Mouse (Mus musculus): ENCODE data around the gene Pask. TPM values are rescaled to one million over a fixed set of nuclear protein-coding genes. Genes with fewer than 3 reads are reported as not detected.

The Pask gene
- polyA plus RNA-seq, 1 experiment from 2014 or later, result 10.2 TPM

DNA sequence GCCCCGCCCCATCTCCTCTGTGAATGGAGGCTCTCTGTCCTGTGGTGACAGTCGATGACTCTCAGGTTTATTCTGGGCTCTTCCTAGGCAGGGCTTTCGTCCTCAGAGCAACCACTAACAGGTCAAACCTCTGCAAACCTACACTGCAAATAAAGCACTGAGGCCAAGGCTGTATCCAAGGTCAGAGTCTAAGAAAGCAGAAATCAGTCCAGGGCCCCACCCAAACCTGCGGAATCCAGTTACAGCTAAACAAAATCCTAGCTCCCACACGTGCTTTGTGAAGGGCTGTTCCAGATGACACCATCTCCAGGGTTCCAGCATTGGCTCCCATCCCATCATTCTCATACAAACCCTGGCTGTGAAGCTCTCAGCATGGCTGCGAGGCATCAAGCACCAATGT, 67.7 kb downstream of the Pask start:
- no peak for ATAC-seq (replicated peaks)
- no peak overlapping the region for H3K4me2 ChIP-seq (replicated peaks)
- no peaks in the 10 kb centered on the region for H3K27me3 ChIP-seq
- H3K4me3 ChIP-seq, result no peak overlapping the region
- 81% methylated on average over 6 of the region's 6 CpGs for WGBS
- peaks cover 4% of the 10 kb centered on the region; the same call in 1 of the 2 replicates for H3K4me1 ChIP-seq
- H3K9me3 ChIP-seq, result no peaks in the 10 kb centered on the region
- H3K36me3 ChIP-seq, result no peaks in the 10 kb centered on the region
- H3K27ac ChIP-seq (replicated peaks), result no peak overlapping the region
- no peak overlapping the region for H3K9ac ChIP-seq (replicated peaks)

GRCm38 (mm10) chr1:93272409-93272821, 70.9 kb downstream of the Pask start:
- Histone ChIP-seq H3K36me3 (no peaks in the 10 kb centered on the region), H3K4me3 (peak overlapping the region; percentile 26), H3K4me1 (peaks cover 4% of the 10 kb centered on the region; the same call in 1 of the 2 replicates), H3K27me3 (no peaks in the 10 kb centered on the region), H3K9ac (replicated peaks) (peak overlapping the region; percentile 35; the same call in 1 of the 2 replicates), H3K27ac (replicated peaks) (no peak overlapping the region), H3K4me2 (replicated peaks) (peak overlapping the region; percentile 45), H3K9me3 (no peaks in the 10 kb centered on the region)
- ATAC-seq (replicated peaks), result peak; percentile 61; the same call in 1 of the 2 replicates
- 4% methylated on average over 16 of the region's 16 CpGs for WGBS

- Histone ChIP-seq H3K4me3 (no peak overlapping the region), H3K27ac (replicated peaks) (no peak overlapping the region), H3K4me2 (replicated peaks) (no peak overlapping the region), H3K36me3 (no peaks in the 10 kb centered on the region), H3K27me3 (no peaks in the 10 kb centered on the region), H3K4me1 (peaks cover 4% of the 10 kb centered on the region; the same call in 1 of the 2 replicates), H3K9ac (replicated peaks) (no peak overlapping the region), H3K9me3 (no peaks in the 10 kb centered on the region)
- no peak for ATAC-seq (replicated peaks)
- WGBS, result 64% methylated on average over 6 of the region's 6 CpGs
These were observed 71.5 kb downstream of the Pask start for GRCm38 (mm10) chr1:93271751-93272150.

DNA sequence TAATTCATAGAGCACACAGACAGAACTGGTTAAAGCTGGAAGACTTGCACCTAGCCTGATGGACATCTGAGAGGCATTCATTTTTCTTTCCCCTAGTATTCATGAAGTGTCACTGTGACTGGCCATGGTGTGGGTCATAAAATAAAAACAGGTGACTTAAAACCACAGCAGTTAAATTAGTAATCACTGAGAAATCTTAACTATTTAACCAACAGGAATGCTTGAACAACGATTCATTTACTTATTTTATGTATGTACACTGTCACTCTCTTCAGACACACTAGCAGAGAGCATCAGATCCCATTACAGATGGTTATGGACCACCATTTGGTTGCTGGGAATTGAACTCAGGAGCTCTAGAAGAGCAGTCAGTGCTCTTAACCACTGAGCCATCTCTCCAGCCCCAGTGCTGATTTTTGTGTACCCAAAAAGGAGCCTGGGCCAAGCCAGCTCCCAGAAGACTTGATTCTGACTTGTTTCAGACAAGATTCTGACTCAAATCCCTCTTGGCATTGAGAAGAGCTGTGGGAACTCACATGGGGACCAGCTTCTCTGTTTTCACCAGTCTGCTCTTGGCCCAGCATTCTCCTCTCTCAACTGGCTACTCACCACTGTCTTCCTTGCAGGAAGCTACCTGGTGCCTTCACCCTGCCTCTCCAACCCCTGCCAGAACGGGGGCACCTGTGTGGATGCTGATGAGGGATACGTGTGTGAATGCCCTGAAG, 72.6 kb downstream of the Pask start:
- no peaks in the 10 kb centered on the region for H3K27me3 ChIP-seq
- no peak overlapping the region for H3K4me2 ChIP-seq (replicated peaks)
- 65% methylated on average over 3 of the region's 3 CpGs for WGBS
- no peaks in the 10 kb centered on the region for H3K9me3 ChIP-seq
- H3K4me3 ChIP-seq, result no peak overlapping the region
- peaks cover 4% of the 10 kb centered on the region; the same call in 1 of the 2 replicates for H3K4me1 ChIP-seq
- H3K9ac ChIP-seq (replicated peaks), result no peak overlapping the region
- no peak for ATAC-seq (replicated peaks)
- H3K36me3 ChIP-seq, result no peaks in the 10 kb centered on the region
- H3K27ac ChIP-seq (replicated peaks), result no peak overlapping the region

DNA sequence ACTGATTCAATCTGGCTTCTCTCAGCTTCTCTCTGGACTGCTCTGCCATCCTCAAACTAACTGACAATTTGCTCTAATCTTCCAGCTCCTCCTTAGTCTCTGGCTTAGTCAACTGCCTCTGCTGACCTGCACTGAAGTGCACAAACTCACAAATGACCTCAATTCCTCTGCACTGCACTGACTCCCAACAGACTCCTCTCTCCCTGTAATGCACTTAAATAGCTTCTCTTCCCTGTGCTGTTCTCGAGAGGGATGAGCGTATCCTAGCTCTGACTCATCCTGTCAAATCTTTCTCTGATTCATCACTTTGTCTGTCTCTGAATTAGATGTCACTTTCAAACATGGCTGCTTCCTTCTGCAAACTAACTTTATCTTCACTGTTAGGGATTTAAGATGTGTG, 75.0 kb downstream of the Pask start:
- peaks cover 4% of the 10 kb centered on the region; the same call in 1 of the 2 replicates for H3K4me1 ChIP-seq
- H3K4me3 ChIP-seq, result no peak overlapping the region
- no peak overlapping the region for H3K27ac ChIP-seq (replicated peaks)
- no peak overlapping the region for H3K9ac ChIP-seq (replicated peaks)
- ATAC-seq (replicated peaks), result no peak
- H3K36me3 ChIP-seq, result no peaks in the 10 kb centered on the region
- 87% methylated on average over 2 of the region's 2 CpGs for whole genome bisulfite sequencing
- H3K4me2 ChIP-seq (replicated peaks), result no peak overlapping the region
- no peaks in the 10 kb centered on the region for H3K27me3 ChIP-seq
- no peaks in the 10 kb centered on the region for H3K9me3 ChIP-seq

DNA sequence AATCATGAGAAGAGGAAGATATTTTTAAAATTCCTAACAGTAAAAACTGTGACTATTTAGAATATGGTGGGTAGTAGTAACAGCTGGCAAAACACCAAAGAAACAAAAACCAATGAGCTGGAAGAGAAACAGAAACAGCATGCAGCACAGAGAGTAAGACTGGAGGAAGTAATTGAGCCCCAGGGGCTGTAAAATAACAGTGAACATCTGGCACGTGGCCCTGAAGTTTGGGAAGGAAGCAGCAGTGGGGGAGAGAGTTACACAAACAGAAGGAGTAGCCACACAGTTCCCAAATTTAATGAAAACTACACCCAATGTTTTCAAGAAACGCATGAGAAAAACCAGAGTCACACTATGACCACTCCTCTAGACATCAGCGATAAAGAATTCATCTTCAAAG, 76.1 kb downstream of the Pask start:
- Histone ChIP-seq H3K9me3 (no peaks in the 10 kb centered on the region), H3K27me3 (no peaks in the 10 kb centered on the region), H3K9ac (replicated peaks) (no peak overlapping the region), H3K36me3 (no peaks in the 10 kb centered on the region), H3K4me2 (replicated peaks) (no peak overlapping the region), H3K27ac (replicated peaks) (no peak overlapping the region), H3K4me3 (no peak overlapping the region), H3K4me1 (no peaks in the 10 kb centered on the region; the same call in 1 of the 2 replicates)
- 64% methylated on average over 3 of the region's 3 CpGs for WGBS
- ATAC-seq (replicated peaks), result no peak

Small RNA genes within 50 kb of the gene (microRNA-seq; reads per million reads assigned to microRNA genes)
- gene Mir6345 (not detected), gene Mir6901 (not detected), gene Mir6902 (0.66 reads per million)

Other genes starting within 250 kb of the Pask start
- gene Kif1a, start 241.5 kb downstream of the Pask start, polyA plus RNA-seq (2015; fragmentation: Nextera tagmentation; extraction: Ambion mirVana), result 336 and 351 TPM in 2 replicates
- not detected in 2 replicates for gene Agxt, start 208.2 kb downstream of the Pask start, polyA plus RNA-seq (2015; fragmentation: Nextera tagmentation; extraction: Ambion mirVana)
- 0.17 and 0.20 TPM in 2 replicates for gene 2310007B03Rik, start 182.5 kb downstream of the Pask start, polyA plus RNA-seq (2015; fragmentation: Nextera tagmentation; extraction: Ambion mirVana)
- 0.17 and 0.38 TPM in 2 replicates for gene Crocc2, start 174.8 kb downstream of the Pask start, polyA plus RNA-seq (2015; fragmentation: Nextera tagmentation; extraction: Ambion mirVana)
- 3.7 and 3.9 TPM in 2 replicates for gene Sned1, start 107.6 kb downstream of the Pask start, polyA plus RNA-seq (2015; fragmentation: Nextera tagmentation; extraction: Ambion mirVana)
- gene Mterf4, start 37.6 kb downstream of the Pask start, polyA plus RNA-seq (2015; fragmentation: Nextera tagmentation; extraction: Ambion mirVana), result 36.2 and 38.0 TPM in 2 replicates
- 56.2 and 57.5 TPM in 2 replicates for gene Ppp1r7, start 628 bp downstream of the Pask start, polyA plus RNA-seq (2015; fragmentation: Nextera tagmentation; extraction: Ambion mirVana)
- gene Ano7, start 30.4 kb upstream of the Pask start, polyA plus RNA-seq (2015; fragmentation: Nextera tagmentation; extraction: Ambion mirVana), result 0.18 TPM in 2 replicates
- gene Hdlbp, start 135.3 kb upstream of the Pask start, polyA plus RNA-seq (2015; fragmentation: Nextera tagmentation; extraction: Ambion mirVana), result 61.1 and 66.5 TPM in 2 replicates
- 3.2 and 4.3 TPM in 2 replicates for gene Farp2, start 168.6 kb upstream of the Pask start, polyA plus RNA-seq (2015; fragmentation: Nextera tagmentation; extraction: Ambion mirVana)

Data from forebrain, embryonic 15.5 days (tissue).